In the genomic region with DNA sequence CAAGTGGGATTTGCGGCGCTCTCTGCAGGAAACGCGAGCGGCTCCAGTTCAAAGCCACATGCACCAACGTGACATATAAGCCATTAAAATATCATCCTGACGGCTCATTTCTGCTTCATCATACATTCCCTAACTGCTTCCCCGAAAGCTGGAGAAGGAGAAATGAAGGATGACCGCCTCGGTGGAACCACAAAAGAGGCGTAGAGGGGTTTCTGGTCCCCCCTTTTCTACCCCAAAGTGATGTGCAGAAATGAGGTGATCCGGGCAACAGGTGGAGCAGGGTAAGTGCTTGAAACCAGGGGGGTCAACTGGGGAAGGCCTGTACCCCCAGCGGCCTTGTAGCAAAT, we compare ENCODE assay signal across 15 mouse cellular contexts. TPM values are rescaled to one million over a fixed set of nuclear protein-coding genes. Genes with fewer than 3 reads are reported as not detected.
DNase-seq lines count a peak whose midpoint lies in the region; ATAC-seq and TF ChIP-seq lines count a peak whose summit lies in the region.
"Had no signal": no experiment of that assay in that cellular context is flagged by ENCODE, and none has a peak within 500 bp of the region (broad histone marks: within the 10 kb centered on the region; RNA-seq: fewer than 3 reads in every experiment).

No protein-coding gene starts in this region.

- no peaks in the 10 kb centered on the region for H3K9me3 ChIP-seq in neural tube, embryonic 11.5 days (ENCODE audit: control insufficient read depth, low read length)
- H3K9me3 ChIP-seq in hindbrain, embryonic 10.5 days: no peaks in the 10 kb centered on the region
- H3K9me3 ChIP-seq in midbrain, embryonic 12.5 days: no peaks in the 10 kb centered on the region
- H3K9me3 ChIP-seq: kidney, embryonic 15.5 days; liver, embryonic 12.5 days had no signal

- no peaks in the 10 kb centered on the region for H3K36me3 ChIP-seq in neural tube, embryonic 11.5 days (ENCODE audit: control insufficient read depth, insufficient read depth, low read length)
- peaks cover 6% of the 10 kb centered on the region for H3K36me3 ChIP-seq in hindbrain, embryonic 10.5 days
- no peaks in the 10 kb centered on the region for H3K36me3 ChIP-seq in midbrain, embryonic 12.5 days
- H3K36me3 ChIP-seq in thymus, adult 2 months (ENCODE audit: control insufficient read depth, insufficient read depth, low read length): no peaks in the 10 kb centered on the region
- H3K36me3 ChIP-seq: G1E; kidney, embryonic 15.5 days; liver, embryonic 12.5 days had no signal

- no peak for TF ChIP-seq CTCF in olfactory bulb, adult 2 months (IDR thresholded peaks at IDR 0.05; ENCODE audit: insufficient read depth, low read depth, low read length)
- no peak for TF ChIP-seq CTCF in thymus, adult 2 months (IDR thresholded peaks at IDR 0.05; ENCODE audit: borderline replicate concordance, control insufficient read depth, extremely low read depth, insufficient read depth, low read length, poor library complexity)

- H3K27me3 ChIP-seq in neural tube, embryonic 11.5 days (ENCODE audit: control insufficient read depth, insufficient read depth, low read length): peaks cover 74% of the 10 kb centered on the region
- peaks cover 100% of the 10 kb centered on the region for H3K27me3 ChIP-seq in hindbrain, embryonic 10.5 days (ENCODE audit: insufficient read depth, poor library complexity, severe bottlenecking)
- H3K27me3 ChIP-seq in midbrain, embryonic 12.5 days: peaks cover 85% of the 10 kb centered on the region
- peaks cover 10% of the 10 kb centered on the region; the same call in 1 of the 2 replicates for H3K27me3 ChIP-seq in thymus, adult 2 months (ENCODE audit: control insufficient read depth, insufficient read depth, low read length)

- H3K9ac ChIP-seq in neural tube, embryonic 11.5 days (ENCODE audit: low read length): peak overlapping the region; percentile 71
- peak overlapping the region; percentile 57 for H3K9ac ChIP-seq in midbrain, embryonic 12.5 days (replicated peaks)
- H3K9ac ChIP-seq: kidney, embryonic 15.5 days; liver, embryonic 12.5 days had no signal

- peak overlapping the region; percentile 38 for H3K4me3 ChIP-seq in neural tube, embryonic 11.5 days (ENCODE audit: low read depth, low read length)
- peak overlapping the region; percentile 69 for H3K4me3 ChIP-seq in hindbrain, embryonic 10.5 days
- peak overlapping the region; percentile 79 for H3K4me3 ChIP-seq in midbrain, embryonic 12.5 days
- H3K4me3 ChIP-seq in olfactory bulb, adult 2 months (ENCODE audit: insufficient read depth, low read depth, low read length): no peak overlapping the region
- H3K4me3 ChIP-seq in thymus, adult 2 months (ENCODE audit: control insufficient read depth, insufficient read depth, low read length): no peak overlapping the region
- H3K4me3 ChIP-seq: kidney, embryonic 15.5 days; liver, embryonic 12.5 days had no signal

- peak overlapping the region; percentile 49 for H3K4me2 ChIP-seq in neural tube, embryonic 11.5 days (ENCODE audit: low read depth)
- peak overlapping the region; percentile 51 for H3K4me2 ChIP-seq in midbrain, embryonic 12.5 days (replicated peaks)
- H3K4me2 ChIP-seq: kidney, embryonic 15.5 days; liver, embryonic 12.5 days had no signal

- WGBS in neural tube, embryonic 11.5 days: 2% methylated on average over 13 of the region's 13 CpGs
- WGBS in hindbrain, embryonic 10.5 days: 4% methylated on average over 13 of the region's 13 CpGs
- WGBS in midbrain, embryonic 12.5 days: 7% methylated on average over 13 of the region's 13 CpGs
- WGBS in olfactory bulb, adult 2 months: 46% methylated on average over 13 of the region's 13 CpGs
- WGBS in thymus, adult 2 months: 13% methylated on average over 13 of the region's 13 CpGs

- H3K4me1 ChIP-seq in neural tube, embryonic 11.5 days (ENCODE audit: control insufficient read depth, insufficient read depth, low read length): no peaks in the 10 kb centered on the region; the same call in 1 of the 2 replicates
- peaks cover 47% of the 10 kb centered on the region for H3K4me1 ChIP-seq in hindbrain, embryonic 10.5 days (replicated peaks)
- peaks cover 9% of the 10 kb centered on the region; the same call in 1 of the 2 replicates for H3K4me1 ChIP-seq in midbrain, embryonic 12.5 days
- H3K4me1 ChIP-seq in olfactory bulb, adult 2 months (ENCODE audit: control insufficient read depth, insufficient read depth, low read length): peaks cover 4% of the 10 kb centered on the region; the same call in 1 of the 2 replicates
- H3K4me1 ChIP-seq in thymus, adult 2 months (replicated peaks; ENCODE audit: control insufficient read depth, insufficient read depth, low read length): no peaks in the 10 kb centered on the region

- no peak for ATAC-seq in neural tube, embryonic 11.5 days (ENCODE audit: insufficient read depth, low FRiP score, low TSS enrichment)
- ATAC-seq in midbrain, embryonic 12.5 days (ENCODE audit: low FRiP score, low read depth): no peak
- ATAC-seq: liver, embryonic 12.5 days; lung, postnatal 0 days had no signal

- peak overlapping the region; percentile 99 for H3K27ac ChIP-seq in neural tube, embryonic 11.5 days (ENCODE audit: low read depth, low read length)
- H3K27ac ChIP-seq in hindbrain, embryonic 10.5 days: peak overlapping the region; percentile 94
- H3K27ac ChIP-seq in midbrain, embryonic 12.5 days (replicated peaks): peak overlapping the region; percentile 94
- H3K27ac ChIP-seq in olfactory bulb, adult 2 months (ENCODE audit: insufficient read depth, low read depth, low read length): 0 out of 2 replicates have a peak overlapping the region, but pooled peaks have one; percentile 4
- H3K27ac ChIP-seq in thymus, adult 2 months (ENCODE audit: control insufficient read depth, insufficient read depth, low read length): no peak overlapping the region
- H3K27ac ChIP-seq: kidney, embryonic 15.5 days; liver, embryonic 12.5 days had no signal

- TF ChIP-seq POLR2A in olfactory bulb, adult 2 months (IDR thresholded peaks at IDR 0.05; ENCODE audit: insufficient read depth, low read depth, low read length): no peak
- no peak for TF ChIP-seq POLR2A in thymus, adult 2 months (IDR thresholded peaks at IDR 0.05; ENCODE audit: control insufficient read depth, extremely low read depth, insufficient read depth, low read length, poor library complexity)

- DNase-seq in neural tube, embryonic 11.5 days (ENCODE audit: low spot score): no peak
- DNase-seq in neural tube, embryonic 10.5 days (ENCODE audit: extremely low spot score, low spot score): no peak
- peak; percentile 34 for DNase-seq in hindbrain, embryonic 10.5 days (ENCODE audit: low spot score)
- DNase-seq in thymus, adult 2 months: no peak
- DNase-seq in urinary bladder, postnatal 25 days (ENCODE audit: low spot score): no peak
- no peak for DNase-seq in spleen, adult 18-20 months
- DNase-seq: thymus, postnatal 14 days had no signal

RNA-seq across cellular contexts. Expression of gene Zic1, which starts 3.3 kb away (rescaled TPM):
- 17.3 and 17.9 TPM in 2 replicates for polyA plus RNA-seq in neural tube, embryonic 11.5 days (2014; fragmentation: Nextera tagmentation; extraction: Ambion mirVana)
- polyA plus RNA-seq in hindbrain, embryonic 10.5 days (2016; fragmentation: Nextera tagmentation; extraction: Ambion mirVana): 6.9 and 8.1 TPM in 2 replicates
- 11.9 and 17.2 TPM in 2 replicates for polyA plus RNA-seq in midbrain, embryonic 12.5 days (2016; fragmentation: Nextera tagmentation; extraction: Ambion mirVana)
- polyA plus RNA-seq in olfactory bulb, adult 2 months (2012; ENCODE audit: insufficient read depth, insufficient read length, low replicate concordance, missing spikeins): not detected in 2 replicates
- 0.19 and 0.28 TPM in 2 replicates for polyA plus RNA-seq in thymus, adult 2 months (2012; rRNA removed)
- polyA plus RNA-seq: G1E; gonadal fat pad, adult 2 months; heart, embryonic 14.5 days; kidney, embryonic 15.5 days; liver, embryonic 12.5 days; lung, postnatal 0 days had no signal

RNA-seq across cellular contexts. Expression of gene Zic4, which starts 6.7 kb away (rescaled TPM):
- polyA plus RNA-seq in neural tube, embryonic 11.5 days (2014; fragmentation: Nextera tagmentation; extraction: Ambion mirVana): 52.2 and 58.1 TPM in 2 replicates
- 16.9 and 19.8 TPM in 2 replicates for polyA plus RNA-seq in hindbrain, embryonic 10.5 days (2016; fragmentation: Nextera tagmentation; extraction: Ambion mirVana)
- polyA plus RNA-seq in midbrain, embryonic 12.5 days (2016; fragmentation: Nextera tagmentation; extraction: Ambion mirVana): 44.6 and 76.9 TPM in 2 replicates
- polyA plus RNA-seq in olfactory bulb, adult 2 months (2012; ENCODE audit: insufficient read depth, insufficient read length, low replicate concordance, missing spikeins): not detected in 2 replicates
- not detected in 2 replicates for polyA plus RNA-seq in thymus, adult 2 months (2012; rRNA removed)
- polyA plus RNA-seq: G1E; gonadal fat pad, adult 2 months; heart, embryonic 14.5 days; kidney, embryonic 15.5 days; liver, embryonic 12.5 days; lung, postnatal 0 days had no signal

Comparison
In these comparisons a context has a peak if more than half of its experiments do, and no peak if none do; other contexts are left out.
1. H3K4me3 ChIP-seq: peak in neural tube, embryonic 11.5 days (single experiment), hindbrain, embryonic 10.5 days (single experiment) and midbrain, embryonic 12.5 days (single experiment); none in olfactory bulb, adult 2 months (single experiment) and thymus, adult 2 months (single experiment).
2. RNA of gene Zic4, which starts 6.7 kb away (polyA plus RNA-seq): 52.2 to 58.1 TPM in neural tube, embryonic 11.5 days, 44.6 to 76.9 TPM in midbrain, embryonic 12.5 days and 16.9 to 19.8 TPM in hindbrain, embryonic 10.5 days; not detected in olfactory bulb, adult 2 months and not detected in thymus, adult 2 months; every median in the first group is over 10 times any median in the second.